Mouse (Mus musculus) hindbrain, embryonic 10.5 days (tissue): ENCODE data around the gene Prr5l. TPM values are rescaled to one million over a fixed set of nuclear protein-coding genes. Genes with fewer than 3 reads are reported as not detected.

ENCODE experiments used
- DNase-seq: peaks from one replicate; pipeline ENCODE4 v3.0.0-alpha.2; 2017; ENCODE audit warnings: low spot score
- H3K27ac ChIP-seq: fragments of 300-500 bp; sonication (generic); 2 replicates; pipeline ENCODE4 v1.5.1; 2016; ENCODE audit warnings: mild to moderate bottlenecking, moderate library complexity
- H3K27me3 ChIP-seq: fragments of 300-500 bp; sonication (generic); 2 replicates; pipeline ENCODE4 v1.6.1; 2016; ENCODE audit warnings: mild to moderate bottlenecking; ENCODE audit not compliant: poor library complexity, insufficient read depth, severe bottlenecking
- H3K36me3 ChIP-seq: fragments of 300-500 bp; sonication (generic); 2 replicates; pipeline ENCODE4 v1.6.1; 2016; ENCODE audit warnings: mild to moderate bottlenecking, moderate library complexity
- H3K4me1 ChIP-seq: fragments of 300-500 bp; sonication (generic); replicated peaks from 2 replicates; pipeline ENCODE4 v1.6.1; 2016; ENCODE audit warnings: mild to moderate bottlenecking
- H3K4me3 ChIP-seq: fragments of 300-500 bp; sonication (generic); 2 replicates; pipeline ENCODE4 v1.5.1; 2016; ENCODE audit warnings: mild to moderate bottlenecking, moderate library complexity
- H3K9me3 ChIP-seq: fragments of 300-500 bp; sonication (generic); 2 replicates; pipeline ENCODE4 v1.6.1; 2016; ENCODE audit warnings: mild to moderate bottlenecking, moderate library complexity
- WGBS: fragments of 180-500 bp; shearing (Covaris S2); methylation state at CpG from one replicate; pipeline ENCODE4 v1.1.7; 2016; 5-methylcytosine and 5-hydroxymethylcytosine counted together
- polyA plus RNA-seq: library from polyadenylated mRNA; unstranded; fragments of >200 nt; fragmentation: Nextera tagmentation; extraction: Ambion mirVana; gene quantifications from 2 replicates; pipeline ENCODE4 v1.2.1, GENCODE M21; 2016

Gene Prr5l
- polyA plus RNA-seq, 1 experiment from 2014 or later = 17.8 TPM

DNA sequence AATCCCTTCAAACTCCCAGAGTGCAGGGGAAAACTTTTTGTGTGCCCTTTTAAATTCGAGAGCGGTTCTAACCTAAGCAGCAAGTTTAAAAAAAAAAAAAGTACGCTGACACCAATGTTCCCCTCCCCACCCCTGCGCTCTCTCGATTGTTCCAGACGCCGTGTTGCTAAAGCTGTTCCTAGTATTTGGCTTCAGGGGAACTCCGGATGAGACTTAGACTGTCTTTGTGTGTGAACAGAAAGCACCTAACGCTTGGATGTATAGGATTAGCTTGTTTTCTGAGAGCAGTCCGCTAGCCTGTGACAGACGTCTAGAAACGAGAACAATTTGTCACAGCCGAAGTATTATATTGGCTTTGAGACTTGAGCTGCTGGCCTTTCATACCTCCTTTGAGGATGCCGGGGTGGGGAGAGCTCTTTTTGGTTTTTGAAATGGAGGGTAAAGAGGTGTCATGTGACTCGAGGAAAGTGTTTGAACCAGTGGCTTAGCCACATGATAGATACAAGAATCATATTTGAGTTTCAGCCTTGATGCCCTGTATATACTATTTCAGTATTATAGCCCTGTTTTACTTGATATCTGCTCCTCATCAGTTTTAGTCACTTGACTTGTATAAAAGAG, 203.6 kb downstream of the Prr5l start:
- Histone ChIP-seq H3K36me3 (peaks cover 20% of the 10 kb centered on the region), H3K27me3 (no peaks in the 10 kb centered on the region; the same call in 1 of the 2 replicates), H3K4me1 (peaks cover 12% of the 10 kb centered on the region), H3K9me3 (no peaks in the 10 kb centered on the region), H3K4me3 (peak overlapping the region; percentile 76), H3K27ac (peak overlapping the region; percentile 88)
- DNase-seq = peak; percentile 19
- 5% methylated on average over 15 of the region's 15 CpGs for WGBS

DNA sequence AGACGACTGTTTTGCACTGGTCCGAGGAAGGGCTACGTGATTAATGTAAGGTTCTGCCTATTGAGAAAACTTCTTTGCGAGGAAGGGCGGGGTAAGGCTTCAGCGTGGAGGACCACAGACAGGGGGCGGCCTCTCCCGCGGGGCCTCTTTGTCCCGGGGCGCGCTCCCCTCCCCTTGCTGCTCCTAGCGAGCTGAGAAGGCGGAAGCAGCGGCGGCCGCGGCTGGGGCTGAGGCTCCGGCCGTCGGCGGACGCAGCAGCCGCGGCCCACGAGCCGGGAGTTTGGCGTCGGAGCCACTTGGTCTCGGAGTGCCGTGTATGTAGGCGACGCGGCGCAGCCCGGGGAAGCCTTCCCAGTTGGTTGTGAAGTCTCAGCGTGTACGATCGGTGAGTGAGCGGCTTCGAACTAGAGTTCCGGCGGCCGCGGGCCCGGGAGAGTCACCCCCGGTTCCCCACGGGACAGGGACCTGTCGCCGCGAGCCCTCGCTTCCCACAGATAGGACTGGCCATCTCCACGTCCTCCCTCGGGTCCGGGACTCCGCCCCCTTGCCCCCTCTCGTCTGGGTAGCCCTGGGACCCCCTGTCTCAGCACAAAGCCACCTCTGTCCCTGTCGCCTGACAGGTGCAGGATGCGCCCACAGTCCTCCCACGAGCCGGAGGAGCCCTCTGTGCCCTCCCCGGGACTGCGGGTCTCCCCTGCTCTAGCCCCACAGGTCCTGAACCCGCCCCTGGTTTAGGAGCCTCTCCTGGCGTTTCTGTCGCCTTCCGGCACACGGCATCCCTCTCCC, 204.4 kb downstream of the Prr5l start, which contains the start of gene Traf6:
Traf6 (plus strand) TSS at position 194 of the 786 bp plus-strand sequence.
- WGBS = under 1% methylated on average over 68 of the region's 68 CpGs
- H3K9me3 ChIP-seq = no peaks in the 10 kb centered on the region

GRCm38 (mm10) chr2:101673547-101673946, 209.3 kb downstream of the Prr5l start:
- no peaks in the 10 kb centered on the region for H3K4me1 ChIP-seq
- H3K27ac ChIP-seq = no peak overlapping the region
- no peak overlapping the region for H3K4me3 ChIP-seq
- H3K27me3 ChIP-seq = no peaks in the 10 kb centered on the region; the same call in 1 of the 2 replicates
- no peak for DNase-seq
- H3K36me3 ChIP-seq = no peaks in the 10 kb centered on the region
- H3K9me3 ChIP-seq = no peaks in the 10 kb centered on the region
- WGBS = 79% methylated on average over 3 of the region's 3 CpGs

More for the DNA sequence above, 204.4 kb downstream of the Prr5l start, which contains the start of gene Traf6:
- Histone ChIP-seq H3K36me3 (peaks cover 14% of the 10 kb centered on the region; the same call in 1 of the 2 replicates), H3K27ac (peak within 1 kb of the TSS; percentile 88), H3K4me3 (peak within 1 kb of the TSS; percentile 76), H3K27me3 (no peaks in the 10 kb centered on the region; the same call in 1 of the 2 replicates), H3K4me1 (peaks cover 12% of the 10 kb centered on the region)
- peak; percentile 86 for DNase-seq

DNA sequence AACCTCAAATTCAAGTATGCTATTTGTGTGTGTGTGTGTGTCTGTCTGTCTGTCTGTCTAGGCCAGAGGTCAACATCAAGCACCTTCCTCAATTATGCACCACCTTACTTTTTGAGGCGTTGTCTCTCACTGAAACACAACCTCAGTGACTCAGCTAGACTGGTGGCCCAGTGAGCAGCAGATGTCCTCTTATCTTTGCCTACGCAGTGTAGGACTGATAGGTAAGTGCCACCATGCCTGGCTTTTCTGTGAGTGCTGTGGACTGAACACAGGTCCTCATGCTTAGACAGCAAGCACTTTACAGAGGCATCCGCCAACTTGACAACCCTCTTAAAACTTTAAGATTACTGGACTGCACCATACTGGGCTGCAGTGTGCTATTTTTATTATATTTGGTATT, 214.1 kb downstream of the Prr5l start:
- Histone ChIP-seq H3K4me3 (no peak overlapping the region), H3K27ac (no peak overlapping the region), H3K27me3 (no peaks in the 10 kb centered on the region), H3K9me3 (no peaks in the 10 kb centered on the region), H3K4me1 (peaks cover 5% of the 10 kb centered on the region), H3K36me3 (no peaks in the 10 kb centered on the region)
- 96% methylated on average over 3 of the region's 3 CpGs for WGBS
- no peak for DNase-seq

DNA sequence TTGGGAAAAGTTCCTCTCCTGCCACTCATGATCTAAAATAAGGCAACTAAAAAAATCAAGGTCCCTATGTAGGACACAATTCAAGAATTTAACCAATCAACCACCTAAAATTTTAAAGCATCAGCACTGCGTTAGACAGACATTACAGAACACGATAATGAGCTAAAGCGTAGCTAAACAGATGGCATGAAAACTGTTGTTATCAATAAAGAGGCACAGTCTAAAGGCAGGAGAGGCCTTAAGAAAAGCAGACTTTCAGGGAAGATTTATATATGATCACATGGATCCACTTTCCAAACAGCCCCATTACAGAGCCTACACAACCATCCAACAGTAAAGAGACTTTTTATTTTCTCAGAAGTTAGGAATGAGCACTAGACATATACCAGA, 217.1 kb downstream of the Prr5l start:
- peaks cover 5% of the 10 kb centered on the region for H3K4me1 ChIP-seq
- no peak overlapping the region for H3K4me3 ChIP-seq
- H3K27ac ChIP-seq = peak overlapping the region; percentile 76
- H3K9me3 ChIP-seq = no peaks in the 10 kb centered on the region
- no peaks in the 10 kb centered on the region for H3K36me3 ChIP-seq
- H3K27me3 ChIP-seq = no peaks in the 10 kb centered on the region
- WGBS = 89% methylated on average over 3 of the region's 3 CpGs
- DNase-seq = no peak

- Histone ChIP-seq H3K9me3 (no peaks in the 10 kb centered on the region), H3K4me3 (no peak overlapping the region), H3K36me3 (no peaks in the 10 kb centered on the region), H3K27me3 (no peaks in the 10 kb centered on the region), H3K27ac (peak overlapping the region; percentile 76), H3K4me1 (peaks cover 5% of the 10 kb centered on the region)
- WGBS = 25% methylated on average over 9 of the region's 9 CpGs
- peak; percentile 79 for DNase-seq
Observed at GRCm38 (mm10) chr2:101665058-101665702, 217.6 kb downstream of the Prr5l start.

Other genes starting within 250 kb of the Prr5l start
- 0.06 and 0.09 TPM in 2 replicates for gene Rag1, start 233.5 kb downstream of the Prr5l start, polyA plus RNA-seq
- 56.5 and 58.0 TPM in 2 replicates for gene B230118H07Rik, start 233.5 kb downstream of the Prr5l start, polyA plus RNA-seq
- gene Traf6, start 204.6 kb downstream of the Prr5l start, polyA plus RNA-seq = 13.4 and 15.1 TPM in 2 replicates
- gene Commd9, start 3.2 kb upstream of the Prr5l start, polyA plus RNA-seq = 71.5 and 85.4 TPM in 2 replicates